Mouse (Mus musculus) CH12.LX (cell line): ENCODE measurements at regions not wholly inside any gene's neighbourhood (a gene's known extent, or its start where the extent isn't known, plus 50 kb on each side); places are given as distances from the start of the nearest gene placed in this dataset.

Experiments used
- CHD1 ChIP-seq: IDR thresholded peaks from 2 replicates; pipeline ENCODE4 v1.6.1; 2012; ENCODE audit warnings: low read depth, low read length, improper control_type of control experiment, inconsistent platforms
- CTCF ChIP-seq, 2 experiments: IDR thresholded peaks in 1 of 2; conservative IDR thresholded peaks in 1 of 2; 2 replicates each; pipeline ENCODE4 v1.5.1; 2011 to 2012; ENCODE audit warnings: low read depth in 2 of 2, low read length in 2 of 2, improper control_type of control experiment in 1 of 2, inconsistent platforms in 1 of 2, mild to moderate bottlenecking in 1 of 2, moderate library complexity in 1 of 2
- E2F4 ChIP-seq: IDR thresholded peaks from 2 replicates; pipeline ENCODE4 v1.6.1; 2011; ENCODE audit warnings: low read depth, low read length, improper control_type of control experiment; ENCODE audit not compliant: insufficient replicate concordance
- ELF1 ChIP-seq: IDR thresholded peaks from 2 replicates; pipeline ENCODE4 v1.6.1; 2014; ENCODE audit warnings: low read depth, mild to moderate bottlenecking, inconsistent platforms, low read length, improper control_type of control experiment
- EP300 ChIP-seq: IDR thresholded peaks from 2 replicates; pipeline ENCODE4 v1.6.1; 2011; ENCODE audit warnings: low read length, improper control_type of control experiment
- KAT2A ChIP-seq: IDR thresholded peaks from 2 replicates; pipeline ENCODE4 v1.6.1; 2012; ENCODE audit warnings: low read length, improper control_type of control experiment, inconsistent platforms; ENCODE audit not compliant: insufficient replicate concordance
- MEF2A ChIP-seq: IDR thresholded peaks from 2 replicates; pipeline ENCODE4 v1.6.1; 2014; ENCODE audit warnings: low read depth, mild to moderate bottlenecking, inconsistent platforms, low read length, improper control_type of control experiment, borderline replicate concordance
- MXI1 ChIP-seq: IDR thresholded peaks from 2 replicates; pipeline ENCODE4 v1.6.1; 2011; ENCODE audit warnings: mild to moderate bottlenecking, low read depth, low read length, improper control_type of control experiment
- PAX5 ChIP-seq: IDR thresholded peaks from 2 replicates; pipeline ENCODE4 v1.6.1; 2012; ENCODE audit warnings: low read length, inconsistent platforms, mixed read lengths
- POLR2A ChIP-seq: IDR thresholded peaks from 2 replicates; pipeline ENCODE4 v1.6.1; 2011; ENCODE audit warnings: low read depth, mild to moderate bottlenecking, improper control_type of control experiment, low read length
- ZKSCAN1 ChIP-seq: IDR thresholded peaks from 2 replicates; pipeline ENCODE4 v1.6.1; 2012; ENCODE audit warnings: low read depth, inconsistent platforms, low read length, improper control_type of control experiment, borderline replicate concordance

GRCm38 (mm10) chr5:53355069-53355468 is 88.2 kb downstream of the Smim20 start:
- TF ChIP-seq CTCF (conservative IDR thresholded peaks at IDR 0.05 in 1 of 2, IDR thresholded peaks at IDR 0.05 in 1 of 2; ENCODE audit: low read depth in 2 of 2, low read length in 2 of 2) (peak; percentile 73 to 98), MEF2A (peak; percentile 63), EP300 (peak; percentile 10; the same call in 1 of the 2 replicates), POLR2A (no peak), ELF1 (peak; percentile 46; the same call in 1 of the 2 replicates), KAT2A (no peak), MXI1 (peak; percentile 44; the same call in 1 of the 2 replicates), PAX5 (no peak), ZKSCAN1 (no peak), CHD1 (no peak), E2F4 (no peak)
